Comparison of ENCODE assay signal across 17 mouse cellular contexts in genomic region chr16:51457166-51457565, GRCm38 (mm10).
"Had no signal": no experiment of that assay in that cellular context is flagged by ENCODE, and none has a peak within 500 bp of the region (broad histone marks: within the 10 kb centered on the region; RNA-seq: fewer than 3 reads in every experiment).

No protein-coding gene starts in this region.

- H3K36me3 ChIP-seq: lung, embryonic 15.5 days; midbrain, embryonic 13.5 days; midbrain, embryonic 15.5 days; neural tube, embryonic 12.5 days; stomach, embryonic 15.5 days had no signal

- DNase-seq: liver, postnatal 0 days; lung, adult 2 months; lung, postnatal 14 days; lung, postnatal 36 days; right cerebral cortex, postnatal 14 days; thymus, adult 2 months; thymus, postnatal 25 days had no signal

- H3K4me3 ChIP-seq: lung, embryonic 15.5 days; megakaryocyte, embryonic 14.5 days; midbrain, embryonic 13.5 days; midbrain, embryonic 15.5 days; neural tube, embryonic 12.5 days; stomach, embryonic 15.5 days had no signal

- H3K9ac ChIP-seq: liver, postnatal 0 days; lung, embryonic 15.5 days; midbrain, embryonic 13.5 days; midbrain, embryonic 15.5 days; neural tube, embryonic 12.5 days; stomach, embryonic 15.5 days had no signal

- ATAC-seq: liver, postnatal 0 days; lung, postnatal 0 days; midbrain, embryonic 13.5 days; midbrain, embryonic 15.5 days had no signal

- H3K9me3 ChIP-seq: lung, embryonic 15.5 days; megakaryocyte, embryonic 14.5 days; midbrain, embryonic 13.5 days; midbrain, embryonic 15.5 days; neural tube, embryonic 12.5 days; stomach, embryonic 15.5 days had no signal

- H3K4me1 ChIP-seq: lung, embryonic 15.5 days; megakaryocyte, embryonic 14.5 days; midbrain, embryonic 13.5 days; midbrain, embryonic 15.5 days; neural tube, embryonic 12.5 days; stomach, embryonic 15.5 days had no signal

- H3K4me2 ChIP-seq: lung, embryonic 15.5 days; midbrain, embryonic 11.5 days; midbrain, embryonic 13.5 days; midbrain, embryonic 15.5 days; neural tube, embryonic 12.5 days; stomach, embryonic 15.5 days had no signal

- H3K27me3 ChIP-seq: lung, embryonic 15.5 days; megakaryocyte, embryonic 14.5 days; midbrain, embryonic 13.5 days; midbrain, embryonic 15.5 days; neural tube, embryonic 12.5 days; stomach, embryonic 15.5 days had no signal

- H3K27ac ChIP-seq: lung, embryonic 15.5 days; macrophage; midbrain, embryonic 13.5 days; midbrain, embryonic 15.5 days; neural tube, embryonic 12.5 days; stomach, embryonic 15.5 days; stomach, postnatal 0 days had no signal
